Mouse (Mus musculus) mature B cell (primary cell): ENCODE measurements around the gene Rassf8.

Experiments used
- in situ Hi-C: fragments of 300-500 bp; cut with MboI; formaldehyde crosslinking; loops from 2 replicates; pipeline ENCODE4 v1.14.3; 2019

The Rassf8 gene

GRCm38 (mm10) chr6:145776241-145776640 lies 29.7 kb downstream of the Rassf8 start:
- in situ Hi-C loops = no loop called here

- in situ Hi-C loops = no loop called here
Measured at GRCm38 (mm10) chr6:145779383-145779782, 32.8 kb downstream of the Rassf8 start.

GRCm38 (mm10) chr6:145780180-145780802 lies 33.7 kb downstream of the Rassf8 start:
- in situ Hi-C loops = no loop called here

- in situ Hi-C loops = no loop called here
Measured at GRCm38 (mm10) chr6:145781256-145781655, 34.7 kb downstream of the Rassf8 start.

DNA sequence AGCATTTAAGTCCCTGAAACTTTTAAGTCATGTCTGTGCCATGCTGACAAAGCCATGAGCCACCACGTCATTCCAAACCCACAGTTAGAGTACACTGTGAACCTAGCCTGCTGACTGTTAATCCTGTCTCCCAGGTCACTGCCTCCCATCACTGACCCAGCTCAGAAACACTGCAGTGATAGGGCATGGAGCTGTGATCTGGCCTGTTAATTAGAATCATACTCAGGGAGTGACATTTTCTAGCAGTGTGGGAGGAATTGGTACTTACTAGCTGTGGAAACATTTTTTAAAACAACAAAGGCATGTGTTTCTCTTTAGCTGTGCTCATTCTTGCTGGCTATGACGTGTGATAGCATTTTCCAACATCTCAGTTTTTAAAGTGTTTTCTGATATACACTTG lies 35.4 kb downstream of the Rassf8 start:
- in situ Hi-C loops = no loop called here

- in situ Hi-C loops = no loop called here
Measured at GRCm38 (mm10) chr6:145787311-145787710, 40.8 kb downstream of the Rassf8 start.

- in situ Hi-C loops = loop anchor here (5.0 kb wide), 1 partner anchor 427 kb away; no protein-coding TSS in a partner anchor
Measured at GRCm38 (mm10) chr6:145789738-145790137, 43.2 kb downstream of the Rassf8 start.

DNA sequence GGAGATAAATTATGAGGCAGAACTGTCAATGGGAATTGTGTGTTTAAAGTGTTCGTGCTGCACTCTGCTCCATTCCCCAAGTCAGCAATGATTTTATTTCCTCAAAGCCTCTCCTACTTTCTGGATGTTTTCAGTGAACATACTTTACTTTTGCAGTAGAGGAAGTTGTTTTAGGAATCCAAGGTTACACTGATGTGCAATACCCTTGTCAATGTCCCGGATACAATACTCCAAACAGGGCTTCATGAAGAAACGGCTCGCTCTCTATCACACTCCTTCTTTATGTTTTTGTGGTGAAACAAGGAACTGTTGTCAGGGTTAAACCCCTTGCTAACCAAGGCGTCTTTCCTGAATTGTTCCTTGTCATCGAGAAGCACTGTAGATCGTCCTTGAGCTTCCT lies 45.8 kb downstream of the Rassf8 start:
- in situ Hi-C loops = loop anchor here (5.0 kb wide), 1 partner anchor 430 kb away; no protein-coding TSS in a partner anchor

GRCm38 (mm10) chr6:145793109-145793593 lies 46.6 kb downstream of the Rassf8 start:
- in situ Hi-C loops = loop anchor here (5.0 kb wide), 1 partner anchor 431 kb away; no protein-coding TSS in a partner anchor

DNA sequence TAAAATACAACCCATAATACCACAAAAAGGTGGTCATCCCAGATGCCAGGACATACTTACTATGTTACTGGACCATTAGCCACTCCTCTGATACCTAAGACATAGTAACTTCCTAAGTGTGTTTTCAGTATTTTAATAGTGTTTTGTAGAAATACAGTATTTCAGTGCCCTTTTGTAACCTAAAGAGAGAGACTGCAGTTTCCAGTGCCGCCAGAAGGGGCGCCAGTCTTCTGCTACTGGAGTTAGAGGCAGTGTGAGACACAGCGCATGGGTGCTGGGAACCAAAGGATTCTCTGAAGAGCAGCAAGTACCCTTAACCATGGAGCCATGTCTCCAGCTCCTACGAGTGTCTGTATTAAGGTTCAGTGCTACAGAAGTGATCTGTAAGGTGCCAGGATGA lies 48.1 kb downstream of the Rassf8 start:
- in situ Hi-C loops = loop anchor here (5.0 kb wide), 1 partner anchor 432 kb away; no protein-coding TSS in a partner anchor

- in situ Hi-C loops = no loop called here
Measured at GRCm38 (mm10) chr6:145796191-145797023, 49.9 kb downstream of the Rassf8 start.

GRCm38 (mm10) chr6:145797692-145798091 lies 51.1 kb downstream of the Rassf8 start:
- in situ Hi-C loops = no loop called here

GRCm38 (mm10) chr6:145801796-145802488 lies 55.4 kb downstream of the Rassf8 start:
- in situ Hi-C loops = no loop called here

- in situ Hi-C loops = no loop called here
Measured at GRCm38 (mm10) chr6:145802881-145803280, 56.3 kb downstream of the Rassf8 start.

- in situ Hi-C loops = no loop called here
Measured at GRCm38 (mm10) chr6:145804276-145804675, 57.7 kb downstream of the Rassf8 start.

GRCm38 (mm10) chr6:145806784-145807183 lies 60.2 kb downstream of the Rassf8 start:
- in situ Hi-C loops = no loop called here

DNA sequence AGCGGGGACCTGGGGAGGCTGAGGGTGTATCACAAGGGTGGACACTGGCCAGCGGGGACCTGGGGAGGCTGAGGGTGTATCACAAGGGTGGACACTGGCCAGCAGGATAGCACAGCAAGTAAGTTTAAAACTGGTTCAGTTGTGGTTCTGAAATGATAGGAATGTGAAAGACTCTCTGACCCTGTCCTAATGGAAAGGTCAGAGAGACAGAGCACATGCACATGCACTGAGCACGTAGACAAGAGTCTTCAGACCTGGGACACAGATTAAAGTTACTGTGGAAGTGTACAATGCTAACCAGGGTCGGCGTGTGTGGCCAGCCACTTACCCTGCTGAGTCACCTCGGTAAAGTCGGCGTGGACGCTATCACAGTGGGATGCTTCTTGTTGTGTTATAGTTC lies 61.4 kb downstream of the Rassf8 start:
- in situ Hi-C loops = no loop called here

- in situ Hi-C loops = no loop called here
Measured at GRCm38 (mm10) chr6:145809566-145809965, 63.0 kb downstream of the Rassf8 start.

DNA sequence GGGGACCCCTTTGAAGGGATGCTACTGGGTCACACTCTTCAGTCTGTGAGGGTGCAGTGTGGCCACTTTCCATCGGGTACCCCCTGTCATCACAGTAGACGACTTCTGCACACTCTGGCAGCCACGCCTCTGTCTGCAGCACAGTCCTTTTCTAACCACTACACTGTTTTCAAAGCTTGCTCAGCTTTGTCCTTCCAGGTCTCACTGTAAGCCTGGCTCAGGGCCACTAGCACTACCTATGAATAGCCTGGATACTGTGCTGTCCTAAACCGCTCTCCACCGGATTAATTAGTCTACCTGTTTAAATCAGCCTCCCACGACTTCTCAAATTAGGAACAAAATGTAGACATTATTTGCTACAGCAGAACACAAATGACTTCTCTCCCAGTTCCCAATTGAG lies 63.5 kb downstream of the Rassf8 start:
- in situ Hi-C loops = no loop called here

DNA sequence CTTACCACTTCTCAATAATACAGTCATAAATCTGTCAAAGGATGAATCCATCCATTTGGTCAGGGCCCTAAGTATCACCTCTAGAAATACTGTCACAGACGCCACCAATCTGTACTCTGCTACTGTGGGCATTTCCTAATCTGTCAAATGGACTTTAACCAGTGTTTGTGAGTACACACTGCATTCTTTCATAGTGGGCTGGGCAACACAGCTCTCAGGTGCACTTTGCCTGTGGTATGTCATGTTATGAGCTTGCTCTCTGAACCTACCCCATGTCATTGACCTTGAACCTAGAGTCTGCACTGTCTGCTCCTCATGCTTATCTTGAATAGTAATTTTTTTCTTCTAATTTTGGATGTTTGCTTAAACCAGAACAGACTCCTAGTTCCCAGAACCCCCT lies 64.6 kb downstream of the Rassf8 start:
- in situ Hi-C loops = no loop called here

DNA sequence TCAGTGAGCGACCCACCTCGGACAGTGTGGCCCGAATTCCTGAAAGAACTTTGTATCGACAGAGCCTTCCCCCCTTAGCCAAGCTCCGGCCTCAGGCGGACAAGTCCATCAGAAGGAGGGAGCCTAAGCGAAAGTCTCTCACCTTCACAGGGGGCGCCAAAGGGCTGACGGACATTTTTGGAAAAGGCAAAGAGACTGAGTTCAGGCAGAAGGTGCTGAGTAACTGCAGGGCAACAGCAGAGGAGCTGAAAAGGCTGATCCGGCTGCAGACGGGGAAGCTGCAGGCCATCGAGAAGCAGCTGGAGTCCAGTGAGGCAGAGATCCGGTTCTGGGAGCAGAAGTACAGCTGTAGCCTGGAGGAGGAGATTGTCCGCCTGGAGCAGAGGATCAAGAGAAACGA lies 68.7 kb downstream of the Rassf8 start:
- in situ Hi-C loops = no loop called here

DNA sequence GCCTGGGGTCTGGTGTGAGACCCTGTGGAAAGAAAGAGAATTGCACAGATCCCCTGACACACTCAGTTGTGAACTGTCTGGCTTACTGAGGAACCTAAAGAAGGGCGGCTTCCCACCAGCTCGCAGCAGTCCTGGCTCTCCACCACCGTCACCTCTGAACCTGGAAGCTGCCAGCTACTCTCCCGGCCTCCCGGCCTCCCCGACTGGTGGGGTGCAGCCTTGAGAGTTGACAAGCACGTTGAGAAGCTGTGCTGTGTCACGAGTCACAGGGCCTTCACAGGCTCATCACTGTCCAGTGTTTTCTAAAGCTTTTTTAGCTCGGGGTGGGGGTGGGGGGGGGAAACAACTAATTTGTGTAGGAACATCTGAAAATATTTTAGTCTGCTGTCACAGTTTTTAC lies 72.6 kb downstream of the Rassf8 start:
- in situ Hi-C loops = no loop called here
